Mouse (Mus musculus): ENCODE results near the gene Gm13023.
"Not testable (repeated sequence)": the region's sequence is repeated elsewhere in the genome, so short reads cannot be mapped to it uniquely, and the experiment has no call there.

The Gm13023 gene

GRCm38 (mm10) chr4:143789052-143789451, at the start of gene Gm13023:
Gene Gm13023 (plus strand): TSS chr4:143789352.
- not testable (repeated sequence) for DNase-seq (ENCODE audit: low read depth, low spot score)

- no peak for DNase-seq (ENCODE audit: low read depth, low spot score)
Measured at GRCm38 (mm10) chr4:143815993-143816392, 26.8 kb downstream of the Gm13023 start, which contains the start of gene Gm13084. Gene Gm13084 (minus strand): TSS chr4:143816093.

Data from R1 (cell line).